Mouse (Mus musculus) lung, postnatal 36 days (tissue): ENCODE data around the gene F5.
A peak's percentile ranks its signal among the peaks of the same experiment; 100 is the strongest.

Experiments
- DNase-seq: peaks from one replicate; pipeline ENCODE4 v3.0.0; 2022; ENCODE audit warnings: mixed read lengths

The F5 gene

GRCm38 (mm10) chr1:164241494-164241893, 89.9 kb downstream of the F5 start:
- DNase-seq = no peak

- no peak for DNase-seq
Measured at GRCm38 (mm10) chr1:164242809-164243208, 91.2 kb downstream of the F5 start.

DNA sequence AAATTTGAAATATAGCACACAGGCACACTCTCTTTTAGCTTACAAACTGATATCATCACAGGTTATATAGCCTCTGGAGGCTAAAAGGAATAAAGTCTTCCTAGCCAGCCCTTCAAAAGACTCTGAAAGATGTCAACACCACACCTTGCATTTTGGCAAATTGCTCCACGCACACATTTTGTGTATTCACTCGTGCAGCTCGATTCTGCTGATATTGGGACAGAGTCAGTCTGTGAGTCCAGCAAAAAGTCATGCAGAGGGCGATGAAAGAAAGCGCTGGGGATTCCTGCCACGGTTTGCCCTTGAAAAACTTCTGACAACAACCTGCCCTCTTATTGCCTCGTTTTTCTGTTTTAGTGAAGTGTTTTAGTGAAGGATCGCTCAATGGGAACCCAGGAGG, 95.8 kb downstream of the F5 start:
- DNase-seq = no peak

- peak; percentile 11 for DNase-seq
Measured at GRCm38 (mm10) chr1:164247971-164248370, 96.3 kb downstream of the F5 start.

DNA sequence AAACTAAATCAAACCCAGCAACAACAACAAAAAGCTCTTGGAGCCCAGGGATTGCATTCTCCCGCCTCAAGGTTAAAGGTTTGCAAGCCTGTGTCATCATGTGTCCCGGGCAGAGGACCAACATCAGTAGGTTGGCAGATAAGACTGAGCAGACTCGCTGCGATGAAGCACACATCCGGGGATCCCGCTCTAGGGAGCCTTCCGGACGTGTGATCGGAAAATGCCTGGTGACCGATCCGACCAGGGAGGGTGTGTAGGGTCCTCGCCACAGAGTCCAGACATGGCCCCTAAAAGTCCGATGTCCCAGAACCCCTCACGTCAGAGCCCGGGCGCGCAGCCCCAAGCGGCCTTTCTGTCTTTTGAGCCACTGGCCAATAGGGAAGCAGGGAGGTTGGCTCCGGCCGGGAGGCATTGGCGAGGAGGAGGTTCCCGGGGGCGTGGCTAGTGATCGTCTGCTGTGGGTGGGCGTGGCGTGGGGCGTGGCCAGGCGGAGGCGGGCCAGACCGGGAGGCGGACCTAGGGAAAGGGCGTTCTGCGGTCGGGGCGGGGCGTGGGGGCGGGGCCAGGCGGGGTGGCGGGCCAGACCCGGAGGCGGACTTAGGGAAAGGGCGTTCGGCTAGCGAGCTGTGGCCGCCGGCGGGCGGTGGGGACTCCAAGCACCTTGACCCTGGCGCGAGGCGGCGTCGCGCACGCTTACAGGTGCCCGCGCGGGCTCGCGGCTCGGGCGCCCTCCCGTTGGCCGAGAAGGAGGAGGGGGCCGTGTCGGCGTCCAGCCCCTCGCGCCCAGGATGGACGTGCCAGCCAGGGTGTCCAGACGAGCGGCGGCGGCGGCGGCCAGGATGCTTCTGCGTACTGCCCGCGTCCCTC, 97.1 kb downstream of the F5 start, which contains the start of gene Slc19a2:
Gene Slc19a2, plus strand, starts transcription at position 582 of the 867 bp plus-strand sequence.
- peak; percentile 98 for DNase-seq

GRCm38 (mm10) chr1:164249332-164249711, 97.7 kb downstream of the F5 start:
- DNase-seq = peak; percentile 21

DNA sequence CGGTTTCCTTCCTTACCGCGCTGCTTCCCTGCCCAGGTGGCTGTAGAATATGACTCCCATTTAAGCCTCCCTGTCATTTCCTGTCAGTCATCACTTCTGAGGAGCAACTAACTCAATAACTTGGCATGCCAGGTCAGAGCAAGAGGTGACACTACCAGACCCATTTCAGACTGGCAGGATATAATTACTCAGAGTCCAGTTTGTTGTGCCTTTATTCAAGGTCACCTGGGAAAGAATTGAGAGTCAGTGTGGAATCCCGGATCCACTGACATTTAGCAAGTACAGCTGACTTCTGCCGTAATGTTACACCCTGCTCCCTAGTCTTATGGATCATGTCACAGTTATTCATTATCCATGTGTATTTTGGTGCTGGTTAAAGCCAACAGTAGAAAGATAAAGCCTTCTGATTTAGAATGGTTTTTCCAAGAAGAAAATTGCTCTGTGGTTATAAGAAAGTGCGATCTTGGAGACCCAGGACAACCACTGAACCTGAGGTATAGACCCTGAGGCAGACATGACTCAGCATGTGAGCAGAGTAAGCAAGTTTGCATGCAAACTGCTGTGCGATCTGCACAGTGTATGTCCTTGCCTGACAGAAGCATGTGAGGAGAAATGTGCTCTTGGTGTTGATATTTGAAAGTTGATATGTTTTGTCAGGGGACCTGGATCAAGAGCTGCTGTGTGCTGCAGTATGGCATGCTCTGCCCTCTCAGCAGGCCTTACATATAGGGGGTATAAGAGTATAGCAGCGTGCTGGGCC, 98.9 kb downstream of the F5 start:
- DNase-seq = no peak

DNA sequence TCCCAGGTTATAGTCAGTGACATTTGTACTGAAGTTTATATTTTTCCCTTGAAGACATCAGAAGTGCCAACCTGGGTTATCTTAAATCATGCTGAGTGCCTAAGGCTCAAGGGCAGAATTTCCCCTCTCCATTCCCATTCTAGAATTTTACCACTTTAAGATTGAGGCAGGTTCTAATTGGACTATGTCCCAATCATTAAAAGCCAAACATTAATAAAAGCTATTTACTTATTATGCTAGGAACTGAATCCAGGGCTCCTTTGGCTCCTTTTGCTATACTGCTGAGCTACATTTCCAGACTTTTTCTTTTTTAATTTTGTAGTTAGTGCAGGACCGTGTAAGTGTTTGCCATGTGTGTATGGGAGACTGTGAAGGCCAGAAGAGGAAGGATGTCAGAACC, 99.8 kb downstream of the F5 start:
- DNase-seq = no peak

GRCm38 (mm10) chr1:164252551-164252950, 100.9 kb downstream of the F5 start:
- no peak for DNase-seq

- DNase-seq = no peak
Measured at GRCm38 (mm10) chr1:164254836-164255235, 103.2 kb downstream of the F5 start.

GRCm38 (mm10) chr1:164260171-164261028, 108.8 kb downstream of the F5 start:
- peak; percentile 13 for DNase-seq

- peak; percentile 42 for DNase-seq
Measured at GRCm38 (mm10) chr1:164261553-164261952, 109.9 kb downstream of the F5 start.
